Mouse (Mus musculus): Measurements from ENCODE around the gene Ube2o. TPM values are rescaled to one million over a fixed set of nuclear protein-coding genes. Genes with fewer than 3 reads are reported as not detected.
"Not testable (repeated sequence)": the region's sequence is repeated elsewhere in the genome, so short reads cannot be mapped to it uniquely, and the experiment has no call there.

Gene Ube2o
- total and polyA plus RNA-seq, 2 experiments from 2014 or later = 35.7 to 109 TPM

- Histone ChIP-seq H3K4me3 (ENCODE audit: low read depth, low read length) (no peak overlapping the region), H3K36me3 (ENCODE audit: insufficient read depth, low read length) (no peaks in the 10 kb centered on the region), H3K4me2 (ENCODE audit: low read depth, low read length, poor library complexity, severe bottlenecking) (no peak overlapping the region), H3K4me1 (ENCODE audit: insufficient read depth, low read length) (0 out of 2 replicates have a peak, but pooled peaks cover 2% of the 10 kb centered on the region), H3K9ac (replicated peaks; ENCODE audit: low read length, poor library complexity, severe bottlenecking) (no peak overlapping the region), H3K27me3 (ENCODE audit: insufficient read depth, low read length) (no peaks in the 10 kb centered on the region), H3K9me3 (ENCODE audit: low read length) (no peaks in the 10 kb centered on the region), H3K27ac (ENCODE audit: low read depth, low read length) (no peak overlapping the region)
- ATAC-seq (ENCODE audit: low FRiP score) (no peak), DNase-seq (ENCODE audit: low spot score) (no peak)
- 81% methylated on average over 5 of the region's 5 CpGs for WGBS
- no peak for TF ChIP-seq CTCF (IDR thresholded peaks at IDR 0.05)
Measured at GRCm38 (mm10) chr11:116493191-116493590, 88.1 kb downstream of the Ube2o start.

GRCm38 (mm10) chr11:116492507-116492906, 88.7 kb downstream of the Ube2o start:
- not testable (repeated sequence) for H3K4me1 ChIP-seq (ENCODE audit: insufficient read depth, low read length); H3K4me3 ChIP-seq (ENCODE audit: low read depth, low read length); H3K4me2 ChIP-seq (ENCODE audit: low read depth, low read length, poor library complexity, severe bottlenecking); ATAC-seq (ENCODE audit: low FRiP score); H3K9me3 ChIP-seq (ENCODE audit: low read length); H3K9ac ChIP-seq (replicated peaks; ENCODE audit: low read length, poor library complexity, severe bottlenecking); H3K27me3 ChIP-seq (ENCODE audit: insufficient read depth, low read length); DNase-seq (ENCODE audit: low spot score); H3K36me3 ChIP-seq (ENCODE audit: insufficient read depth, low read length); H3K27ac ChIP-seq (ENCODE audit: low read depth, low read length)
- WGBS = 89% methylated on average over 1 of the region's 1 CpGs

GRCm38 (mm10) chr11:116491338-116491737, 89.9 kb downstream of the Ube2o start:
- Histone ChIP-seq H3K9me3 (ENCODE audit: low read length) (no peaks in the 10 kb centered on the region), H3K9ac (replicated peaks; ENCODE audit: low read length, poor library complexity, severe bottlenecking) (no peak overlapping the region), H3K4me2 (ENCODE audit: low read depth, low read length, poor library complexity, severe bottlenecking) (no peak overlapping the region), H3K4me3 (ENCODE audit: low read depth, low read length) (no peak overlapping the region), H3K36me3 (ENCODE audit: insufficient read depth, low read length) (peaks cover under 1% of the 10 kb centered on the region), H3K27me3 (ENCODE audit: insufficient read depth, low read length) (no peaks in the 10 kb centered on the region), H3K27ac (ENCODE audit: low read depth, low read length) (no peak overlapping the region), H3K4me1 (ENCODE audit: insufficient read depth, low read length) (0 out of 2 replicates have a peak, but pooled peaks cover 2% of the 10 kb centered on the region)
- ATAC-seq (ENCODE audit: low FRiP score) (no peak), DNase-seq (ENCODE audit: low spot score) (no peak)
- TF ChIP-seq CTCF (IDR thresholded peaks at IDR 0.05) = peak; percentile 37
- WGBS = 78% methylated on average over 6 of the region's 6 CpGs

GRCm38 (mm10) chr11:116490232-116491107, 90.8 kb downstream of the Ube2o start:
- Histone ChIP-seq H3K27ac (ENCODE audit: low read depth, low read length) (peak overlapping the region; percentile 83), H3K9me3 (ENCODE audit: low read length) (no peaks in the 10 kb centered on the region), H3K36me3 (ENCODE audit: insufficient read depth, low read length) (peaks cover 8% of the 10 kb centered on the region), H3K4me2 (ENCODE audit: low read depth, low read length, poor library complexity, severe bottlenecking) (peak overlapping the region; percentile 59), H3K4me1 (ENCODE audit: insufficient read depth, low read length) (0 out of 2 replicates have a peak, but pooled peaks cover 2% of the 10 kb centered on the region), H3K9ac (replicated peaks; ENCODE audit: low read length, poor library complexity, severe bottlenecking) (peak overlapping the region; percentile 87), H3K4me3 (ENCODE audit: low read depth, low read length) (peak overlapping the region; percentile 99), H3K27me3 (ENCODE audit: insufficient read depth, low read length) (no peaks in the 10 kb centered on the region)
- DNase-seq (ENCODE audit: low spot score) (peak; percentile 94), ATAC-seq (ENCODE audit: low FRiP score) (peak; percentile 89)
- peak; percentile 1 for TF ChIP-seq CTCF (IDR thresholded peaks at IDR 0.05)
- 2% methylated on average over 47 of the region's 62 CpGs for WGBS

- H3K9me3 ChIP-seq (ENCODE audit: low read length) = no peaks in the 10 kb centered on the region
- 3% methylated on average over 37 of the region's 39 CpGs for WGBS
- H3K27ac ChIP-seq (ENCODE audit: low read depth, low read length) = peak overlapping the region; percentile 83
- 0 out of 2 replicates have a peak, but pooled peaks cover 2% of the 10 kb centered on the region for H3K4me1 ChIP-seq (ENCODE audit: insufficient read depth, low read length)
- peak overlapping the region; percentile 59 for H3K4me2 ChIP-seq (ENCODE audit: low read depth, low read length, poor library complexity, severe bottlenecking)
- ATAC-seq (ENCODE audit: low FRiP score) = peak; percentile 42; the same call in 1 of the 2 replicates
- H3K4me3 ChIP-seq (ENCODE audit: low read depth, low read length) = peak overlapping the region; percentile 99
- no peaks in the 10 kb centered on the region for H3K27me3 ChIP-seq (ENCODE audit: insufficient read depth, low read length)
- no peak for TF ChIP-seq CTCF (IDR thresholded peaks at IDR 0.05)
- H3K36me3 ChIP-seq (ENCODE audit: insufficient read depth, low read length) = peaks cover 14% of the 10 kb centered on the region
- H3K9ac ChIP-seq (replicated peaks; ENCODE audit: low read length, poor library complexity, severe bottlenecking) = peak overlapping the region; percentile 87
- DNase-seq (ENCODE audit: low spot score) = no peak
Measured at GRCm38 (mm10) chr11:116489771-116490231, 91.4 kb downstream of the Ube2o start.

All from midbrain, postnatal 0 days (tissue).